Mouse (Mus musculus): ENCODE results near the gene Rhox4e.
"Not testable (repeated sequence)": the region's sequence is repeated elsewhere in the genome, so short reads cannot be mapped to it uniquely, and the experiment has no call there.

Rhox4e gene

DNA sequence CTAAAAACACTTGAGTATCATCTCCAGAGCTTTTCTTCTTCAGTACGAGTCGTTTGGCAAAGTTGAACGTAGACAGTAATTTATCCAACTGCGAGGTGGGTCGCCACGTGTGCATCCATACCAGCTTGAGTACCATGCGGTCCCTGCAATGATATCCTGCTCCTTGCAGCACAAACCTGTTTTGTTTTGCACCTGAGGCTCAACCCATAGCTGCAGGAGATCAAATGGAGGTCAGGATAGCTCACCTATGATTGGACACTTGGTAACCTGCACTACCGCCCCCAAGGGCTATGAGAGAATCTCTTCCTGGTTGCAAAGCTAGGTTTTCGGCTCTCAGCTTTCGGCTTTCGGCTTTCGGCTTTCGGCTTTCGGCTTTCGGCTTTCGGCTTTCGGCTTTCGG lies at the start of gene Rhox4e:
Rhox4e (plus strand) TSS at position 301 of the 400 bp plus-strand sequence.
- DNase-seq: not testable (repeated sequence)

DNA sequence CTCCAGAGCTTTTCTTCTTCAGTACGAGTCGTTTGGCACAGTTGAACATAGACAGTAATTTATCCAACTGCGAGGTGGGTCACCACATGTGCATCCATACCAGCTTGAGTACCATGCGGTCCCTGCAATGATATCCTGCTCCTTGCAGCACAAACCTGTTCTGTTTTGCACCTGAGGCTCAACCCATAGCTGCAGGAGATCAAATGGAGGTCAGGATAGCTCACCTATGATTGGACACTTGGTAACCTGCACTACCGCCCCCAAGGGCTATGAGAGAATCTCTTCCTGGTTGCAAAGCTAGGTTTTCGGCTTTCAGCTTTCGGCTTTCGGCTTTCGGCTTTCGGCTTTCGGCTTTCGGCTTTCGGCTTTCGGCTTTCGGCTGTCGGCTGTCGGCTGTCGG lies 43.2 kb upstream of the Rhox4e start, which contains the start of gene Rhox4d:
Rhox4d (plus strand) TSS at position 301 of the 400 bp plus-strand sequence.
- DNase-seq: not testable (repeated sequence)

DNA sequence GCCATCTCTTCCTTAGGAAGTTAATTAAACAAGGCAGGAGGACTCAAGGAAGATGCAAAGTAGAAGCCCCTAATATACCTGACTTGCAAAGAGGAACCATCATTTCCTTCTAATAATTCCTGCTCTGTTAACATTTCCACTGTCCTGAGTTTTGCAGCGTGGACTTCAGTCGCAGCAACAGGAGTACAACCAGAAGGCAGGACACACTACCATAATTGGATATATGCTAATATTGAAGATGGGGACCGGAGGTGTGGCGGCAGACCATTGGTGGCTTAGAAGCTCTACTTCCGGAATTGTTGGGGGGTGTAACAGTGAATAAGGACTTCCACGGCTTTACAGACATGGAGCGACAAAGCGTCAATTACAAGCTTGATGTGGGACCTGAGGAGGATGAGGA lies 27.1 kb upstream of the Rhox4e start, which contains the start of gene Rhox2e:
Rhox2e (plus strand) TSS at position 301 of the 400 bp plus-strand sequence.
- not testable (repeated sequence) for DNase-seq

- DNase-seq: not testable (repeated sequence)
These were observed 15.5 kb upstream of the Rhox4e start, which contains the start of gene Rhox3e for GRCm38 (mm10) chrX:37541719-37542118. Gene Rhox3e (plus strand): TSS chrX:37542019.

DNA sequence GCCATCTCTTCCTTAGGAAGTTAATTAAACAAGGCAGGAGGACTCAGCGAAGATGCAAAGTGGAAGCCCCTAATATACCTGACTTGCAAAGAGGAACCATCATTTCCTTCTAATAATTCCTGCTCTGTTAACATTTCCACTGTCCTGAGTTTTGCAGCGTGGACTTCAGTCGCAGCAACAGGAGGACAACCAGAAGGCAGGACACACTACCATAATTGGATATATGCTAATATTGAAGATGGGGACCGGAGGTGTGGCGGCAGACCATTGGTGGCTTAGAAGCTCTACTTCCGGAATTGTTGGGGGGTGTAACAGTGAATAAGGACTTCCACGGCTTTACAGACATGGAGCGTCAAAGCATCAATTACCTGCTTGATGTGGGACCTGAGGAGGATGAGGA lies 13.9 kb downstream of the Rhox4e start, which contains the start of gene Rhox2f:
Rhox2f (plus strand) TSS at position 301 of the 400 bp plus-strand sequence.
- not testable (repeated sequence) for DNase-seq

DNA sequence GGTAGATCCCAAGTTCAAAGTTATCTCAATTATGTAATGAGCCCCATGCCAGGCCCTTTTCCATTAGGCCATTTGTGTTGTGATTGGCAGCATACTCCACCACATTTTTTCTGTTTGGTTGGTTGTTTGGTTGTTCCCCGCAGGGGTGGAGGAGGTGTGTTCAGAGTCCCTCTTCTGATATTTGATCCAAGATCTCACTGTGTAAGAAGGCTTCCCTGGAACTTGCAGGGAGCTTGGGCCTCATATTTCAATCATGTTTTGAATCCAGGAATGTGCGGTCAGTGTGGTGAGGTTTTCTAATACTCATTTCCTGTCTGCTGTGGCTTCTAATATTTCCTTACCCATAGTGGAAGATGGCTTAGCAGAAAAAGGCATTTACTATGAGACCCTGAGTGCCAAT lies 15.4 kb downstream of the Rhox4e start:
- not testable (repeated sequence) for DNase-seq

- not testable (repeated sequence) for DNase-seq
These were observed 23.5 kb downstream of the Rhox4e start, which contains the start of gene Rhox3f for GRCm38 (mm10) chrX:37580692-37581091. Gene Rhox3f (plus strand): TSS chrX:37580992.

- not testable (repeated sequence) for DNase-seq
These were observed 50.4 kb downstream of the Rhox4e start, which contains the start of gene Rhox4f for GRCm38 (mm10) chrX:37607604-37608003. Gene Rhox4f (minus strand): TSS chrX:37607704.
